Comparison of ENCODE assay signal across 24 mouse cellular contexts in the genomic region with DNA sequence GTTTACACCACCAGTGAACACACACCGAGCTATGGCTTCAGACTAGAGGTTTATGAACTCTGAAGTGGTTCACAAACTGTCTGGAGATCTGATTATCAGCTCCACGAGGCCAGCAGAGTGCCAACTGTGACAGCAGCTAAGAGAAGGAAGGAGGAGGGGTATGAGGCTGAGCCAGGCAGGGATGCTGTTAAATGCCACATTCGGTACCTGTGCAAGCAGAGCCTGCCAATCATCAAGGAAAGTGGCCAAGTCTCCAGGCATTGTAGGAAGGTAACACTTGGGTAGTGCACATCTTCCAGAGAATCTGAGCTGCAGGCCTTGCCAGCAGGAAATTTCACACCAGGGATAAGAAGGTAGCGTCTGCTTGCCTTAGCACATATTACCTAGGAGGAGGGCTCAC. TPM values are rescaled to one million over a fixed set of nuclear protein-coding genes. Genes with fewer than 3 reads are reported as not detected.
A peak's percentile ranks its signal among the peaks of the same experiment; 100 is the strongest.
DNase-seq lines count a peak whose midpoint lies in the region.
"Had no signal": no experiment of that assay in that cellular context is flagged by ENCODE, and none has a peak within 500 bp of the region (broad histone marks: within the 10 kb centered on the region; RNA-seq: fewer than 3 reads in every experiment).

No protein-coding gene starts in this region.

- H3K4me3 ChIP-seq in macrophage (ENCODE audit: inconsistent target) = no peak overlapping the region
- H3K4me3 ChIP-seq: embryonic facial prominence, embryonic 13.5 days; erythroblast, embryonic 14.5 days; gastrocnemius, adult 2 months; heart, embryonic 10.5 days; hindbrain, embryonic 15.5 days; intestine, embryonic 15.5 days; limb, embryonic 13.5 days; liver, embryonic 12.5 days; neural tube, embryonic 15.5 days had no signal

- intact Hi-C loops in left cerebral cortex, postnatal 14 days (cut with DNase I) = no loop called here
- intact Hi-C loops in left cerebral cortex, postnatal 36 days (cut with DNase I) = no loop called here

- peaks cover 68% of the 10 kb centered on the region for H3K36me3 ChIP-seq in macrophage (ENCODE audit: inconsistent target)
- H3K36me3 ChIP-seq: embryonic facial prominence, embryonic 13.5 days; heart, embryonic 10.5 days; hindbrain, embryonic 15.5 days; intestine, embryonic 15.5 days; limb, embryonic 13.5 days; liver, embryonic 12.5 days; neural tube, embryonic 15.5 days had no signal

- H3K27ac ChIP-seq in macrophage = peak overlapping the region; percentile 67
- H3K27ac ChIP-seq: embryonic facial prominence, embryonic 13.5 days; gastrocnemius, adult 2 months; heart, embryonic 10.5 days; hindbrain, embryonic 15.5 days; intestine, embryonic 15.5 days; kidney, postnatal 0 days; limb, embryonic 13.5 days; liver, embryonic 12.5 days; neural tube, embryonic 15.5 days had no signal

- peaks cover 8% of the 10 kb centered on the region; the same call in 1 of the 2 replicates for H3K79me2 ChIP-seq in macrophage (ENCODE audit: inconsistent target)

- 80% methylated on average over 4 of the region's 4 CpGs for WGBS in macrophage (ENCODE audit: missing documents)

- peak; percentile 82 for DNase-seq in cerebellum, adult 11-12 months
- no peak for DNase-seq in cerebellum, postnatal 4 days (ENCODE audit: low spot score in 2 of 2)
- DNase-seq in left cerebral cortex, postnatal 14 days (ENCODE audit: low spot score in 2 of 2) = peak; percentile 9 to 22
- DNase-seq in left cerebral cortex, postnatal 36 days (ENCODE audit: low spot score in 2 of 2) = no peak
- DNase-seq in cerebellum, postnatal 10 days = peak; percentile 86 to 89
- DNase-seq in urinary bladder, postnatal 25 days (ENCODE audit: low spot score) = no peak
- no peak for DNase-seq in right cerebral cortex, postnatal 14 days
- DNase-seq: adrenal gland, postnatal 10 days; embryo, embryonic 11 days; gastrocnemius, adult 2 months; lung, adult 18-20 months; lung, postnatal 10 days; right cerebral cortex, adult 18-20 months; thymus, adult 2 months had no signal

RNA-seq across cellular contexts. Expression of a gene that starts 15.7 kb away (rescaled TPM):
- under 1 TPM; 0.77 to 0.99 TPM for total RNA-seq in left cerebral cortex, postnatal 14 days (2021)
- total RNA-seq in left cerebral cortex, postnatal 36 days (2021) = 10 to 100 TPM in 1 of 2 experiments, 1 to 10 TPM in 1; 5.5 to 14.9 TPM
- total RNA-seq in macrophage (2018; cell fraction: chromatin; rRNA removed) = 1,000 to 10,000 TPM; 1,375 to 3,744 (median 2,180) TPM
- total RNA-seq in macrophage (2018; cell fraction: cytosol; rRNA removed) = 100 to 1,000 TPM; 137 to 252 (median 189) TPM
- 1,000 to 10,000 TPM in 7 of 26 experiments, 100 to 1,000 TPM in 19; 475 to 1,395 (median 872) TPM for total RNA-seq in macrophage (2018; cell fraction: nucleus; rRNA removed)
- 183 to 281 TPM (median 265 TPM) in 3 replicates for polyA plus RNA-seq in macrophage (2018)

Comparison
In these comparisons a context has a peak if more than half of its experiments do, and no peak if none do; other contexts are left out.
1. DNase-seq: peak in cerebellum, adult 11-12 months (single experiment), left cerebral cortex, postnatal 14 days (2 of 2) and cerebellum, postnatal 10 days (2 of 2); none in cerebellum, postnatal 4 days (0 of 2), left cerebral cortex, postnatal 36 days (0 of 2), urinary bladder, postnatal 25 days (single experiment) and right cerebral cortex, postnatal 14 days (single experiment).